Comparison of ENCODE assay signal across 8 mouse cellular contexts in the genomic region with DNA sequence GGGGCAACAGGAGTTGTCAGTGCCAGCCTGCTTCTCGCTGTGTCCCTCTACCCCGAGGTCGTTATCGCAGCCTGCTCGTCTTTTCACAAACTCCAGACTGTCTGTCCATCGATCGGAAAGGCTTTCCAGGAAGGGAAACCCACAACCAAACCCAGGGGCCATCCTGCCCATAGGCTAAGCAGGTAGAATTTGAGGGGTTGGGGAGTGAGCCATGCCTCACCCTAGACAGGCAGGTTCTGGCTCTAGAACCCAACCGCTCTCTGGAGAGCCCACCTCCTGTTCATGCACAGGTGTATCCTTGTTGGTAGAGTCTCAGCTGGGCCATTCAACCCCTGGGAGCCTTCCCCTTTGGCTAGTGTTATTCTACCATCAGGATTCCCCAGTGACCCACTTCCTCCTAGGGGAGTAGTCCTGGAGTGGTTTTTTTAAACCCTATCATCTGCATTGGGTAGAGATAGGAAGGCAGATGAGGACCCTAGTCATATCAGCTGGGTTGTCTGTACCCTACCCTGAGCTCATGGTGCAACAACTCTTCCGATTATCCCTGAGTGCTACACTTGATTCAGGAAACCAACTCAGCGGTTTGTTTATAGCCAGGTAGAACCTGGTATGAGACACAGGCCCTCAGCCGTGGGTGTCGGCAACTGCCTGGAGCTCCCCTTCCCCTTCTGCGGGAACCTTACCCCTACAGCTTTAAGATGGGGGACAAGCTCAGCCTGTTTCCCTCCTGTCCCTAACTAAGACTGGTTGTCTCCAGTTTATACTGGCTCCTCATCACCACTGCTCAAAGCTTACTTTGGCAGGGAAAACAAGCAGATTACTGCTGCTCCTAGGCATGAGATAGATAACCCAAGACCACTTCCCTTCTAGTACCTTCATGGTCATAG. TPM values are rescaled to one million over a fixed set of nuclear protein-coding genes. Genes with fewer than 3 reads are reported as not detected.
A peak's percentile ranks its signal among the peaks of the same experiment; 100 is the strongest.
DNase-seq lines count a peak whose midpoint lies in the region; ATAC-seq and TF ChIP-seq lines count a peak whose summit lies in the region.

No protein-coding gene starts in this region.

- H3K9me3 ChIP-seq in embryonic facial prominence, embryonic 14.5 days (ENCODE audit: control insufficient read depth, low read length) = no peaks in the 10 kb centered on the region
- no peaks in the 10 kb centered on the region for H3K9me3 ChIP-seq in hindbrain, embryonic 15.5 days
- no peaks in the 10 kb centered on the region for H3K9me3 ChIP-seq in midbrain, embryonic 16.5 days (replicated peaks; ENCODE audit: control insufficient read depth, low read length, poor library complexity, severe bottlenecking)

- WGBS in heart, adult 2 months = 32% methylated on average over 13 of the region's 13 CpGs
- 50% methylated on average over 13 of the region's 13 CpGs for WGBS in embryonic facial prominence, embryonic 14.5 days
- WGBS in hindbrain, embryonic 15.5 days = 60% methylated on average over 13 of the region's 13 CpGs
- WGBS in midbrain, embryonic 16.5 days = 62% methylated on average over 13 of the region's 13 CpGs

- peak overlapping the region; percentile 25; the same call in 1 of the 2 replicates for H3K9ac ChIP-seq in heart, adult 2 months (ENCODE audit: low read depth, low read length)
- H3K9ac ChIP-seq in embryonic facial prominence, embryonic 14.5 days (ENCODE audit: low read depth, low read length) = no peak overlapping the region; the same call in 1 of the 2 replicates
- H3K9ac ChIP-seq in hindbrain, embryonic 15.5 days = no peak overlapping the region
- no peak overlapping the region for H3K9ac ChIP-seq in midbrain, embryonic 16.5 days (ENCODE audit: low read depth, low read length)

- H3K4me3 ChIP-seq in heart, adult 2 months = no peak overlapping the region
- peak overlapping the region; percentile 40 for H3K4me3 ChIP-seq in embryonic facial prominence, embryonic 14.5 days (ENCODE audit: low read depth, low read length)
- peak overlapping the region; percentile 34 for H3K4me3 ChIP-seq in hindbrain, embryonic 15.5 days
- peak overlapping the region; percentile 45; the same call in 1 of the 2 replicates for H3K4me3 ChIP-seq in midbrain, embryonic 16.5 days (ENCODE audit: low read depth, low read length)

- H3K4me1 ChIP-seq in heart, adult 2 months (ENCODE audit: control insufficient read depth, insufficient read depth, low read length) = peaks cover 8% of the 10 kb centered on the region
- H3K4me1 ChIP-seq in embryonic facial prominence, embryonic 14.5 days (ENCODE audit: control insufficient read depth, insufficient read depth, low read length) = peaks cover 17% of the 10 kb centered on the region
- H3K4me1 ChIP-seq in hindbrain, embryonic 15.5 days (replicated peaks) = peaks cover 39% of the 10 kb centered on the region
- peaks cover 9% of the 10 kb centered on the region for H3K4me1 ChIP-seq in midbrain, embryonic 16.5 days (ENCODE audit: control insufficient read depth, insufficient read depth, low read length)

- peaks cover 2% of the 10 kb centered on the region for H3K36me3 ChIP-seq in heart, adult 2 months (ENCODE audit: control insufficient read depth, insufficient read depth, low read length)
- peaks cover 43% of the 10 kb centered on the region for H3K36me3 ChIP-seq in embryonic facial prominence, embryonic 14.5 days (ENCODE audit: control insufficient read depth, insufficient read depth, low read length)
- no peaks in the 10 kb centered on the region for H3K36me3 ChIP-seq in hindbrain, embryonic 15.5 days
- H3K36me3 ChIP-seq in midbrain, embryonic 16.5 days (ENCODE audit: control insufficient read depth, insufficient read depth, low read length) = no peaks in the 10 kb centered on the region

- no peaks in the 10 kb centered on the region for H3K27me3 ChIP-seq in heart, adult 2 months (ENCODE audit: control insufficient read depth, insufficient read depth, low read length)
- peaks cover 12% of the 10 kb centered on the region; the same call in 1 of the 2 replicates for H3K27me3 ChIP-seq in embryonic facial prominence, embryonic 14.5 days (replicated peaks; ENCODE audit: control insufficient read depth, insufficient read depth, low read length)
- H3K27me3 ChIP-seq in hindbrain, embryonic 15.5 days = 0 out of 2 replicates have a peak, but pooled peaks cover 10% of the 10 kb centered on the region
- peaks cover 10% of the 10 kb centered on the region for H3K27me3 ChIP-seq in midbrain, embryonic 16.5 days (ENCODE audit: control insufficient read depth, insufficient read depth, low read depth, low read length)

- H3K79me2 ChIP-seq in heart, adult 2 months (replicated peaks; ENCODE audit: control insufficient read depth, insufficient read depth, low read length) = no peaks in the 10 kb centered on the region

- TF ChIP-seq EP300 in heart, adult 2 months (IDR thresholded peaks at IDR 0.05; ENCODE audit: insufficient read depth, low read depth, low read length) = 0 out of 2 replicates have a peak, but pooled peaks have one; percentile 15

- H3K4me2 ChIP-seq in embryonic facial prominence, embryonic 14.5 days (ENCODE audit: low read depth, low read length) = peak overlapping the region; percentile 84
- peak overlapping the region; percentile 60 for H3K4me2 ChIP-seq in hindbrain, embryonic 15.5 days
- peak overlapping the region; percentile 86 for H3K4me2 ChIP-seq in midbrain, embryonic 16.5 days (ENCODE audit: low read length)

- DNase-seq in heart, adult 2 months = peak in 1 of 2 experiments; percentile 42
- no peak for DNase-seq in heart, postnatal 25 days (ENCODE audit: low spot score)
- DNase-seq in embryonic facial prominence, embryonic 14.5 days (ENCODE audit: low spot score) = no peak
- no peak for DNase-seq in adrenal gland, postnatal 14 days
- no peak for DNase-seq in frontal cortex, postnatal 36 days (ENCODE audit: low spot score in 2 of 2)

- ATAC-seq in embryonic facial prominence, embryonic 14.5 days (ENCODE audit: low read depth) = peak; percentile 9; the same call in 1 of the 2 replicates
- no peak for ATAC-seq in hindbrain, embryonic 15.5 days (ENCODE audit: low FRiP score, low read depth)
- ATAC-seq in midbrain, embryonic 16.5 days = no peak
- no peak for ATAC-seq in frontal cortex, adult (ENCODE audit: low TSS enrichment)

- no peak for TF ChIP-seq CTCF in heart, adult 2 months (IDR thresholded peaks at IDR 0.05)

- H3K27ac ChIP-seq in heart, adult 2 months = no peak overlapping the region; the same call in 1 of the 2 replicates
- H3K27ac ChIP-seq in embryonic facial prominence, embryonic 14.5 days (replicated peaks; ENCODE audit: low read depth, low read length) = no peak overlapping the region
- no peak overlapping the region for H3K27ac ChIP-seq in hindbrain, embryonic 15.5 days (replicated peaks)
- no peak overlapping the region for H3K27ac ChIP-seq in midbrain, embryonic 16.5 days (ENCODE audit: low read length)

- peak; percentile 8; the same call in 1 of the 2 replicates for TF ChIP-seq POLR2A in heart, adult 2 months (IDR thresholded peaks at IDR 0.05; ENCODE audit: insufficient read depth, low read depth, low read length)

- intact Hi-C loops in heart, adult 2 months (cut with DNase I) = loop anchor here (5.0 to 10.0 kb wide), 2 partner anchors 129 to 173 kb away; a partner anchor contains a TSS
- intact Hi-C loops in heart, postnatal 25 days (cut with DNase I) = no loop called here

RNA-seq across cellular contexts. Expression of a gene that starts 3.6 kb away (rescaled TPM):
- total RNA-seq in heart, adult 2 months (2021) = 10 to 100 TPM; 41.7 to 42.8 TPM
- 67.8 and 78.3 TPM in 2 replicates for polyA plus RNA-seq in heart, adult 2 months (2012; rRNA removed)
- total RNA-seq in heart, postnatal 25 days (2021) = 10 to 100 TPM; 40.6 to 44.9 TPM
- polyA plus RNA-seq in embryonic facial prominence, embryonic 14.5 days (2014; fragmentation: Nextera tagmentation; extraction: Ambion mirVana) = 204 and 215 TPM in 2 replicates
- 136 and 139 TPM in 2 replicates for polyA plus RNA-seq in hindbrain, embryonic 15.5 days (2015; fragmentation: Nextera tagmentation; extraction: Ambion mirVana)
- polyA plus RNA-seq in midbrain, embryonic 16.5 days (2015; fragmentation: Nextera tagmentation; extraction: Ambion mirVana) = 87.5 and 129 TPM in 2 replicates
- total RNA-seq in adrenal gland, postnatal 14 days (2021) = 33.6 and 33.8 TPM in 2 replicates

RNA-seq across cellular contexts. Expression of a gene that starts 13.5 kb away (rescaled TPM):
- total RNA-seq in heart, adult 2 months (2021) = 10 to 100 TPM; 23.4 to 23.6 TPM
- polyA plus RNA-seq in heart, adult 2 months (2012; rRNA removed) = 20.1 and 22.2 TPM in 2 replicates
- total RNA-seq in heart, postnatal 25 days (2021) = 10 to 100 TPM; 29.4 to 30.6 TPM
- polyA plus RNA-seq in embryonic facial prominence, embryonic 14.5 days (2014; fragmentation: Nextera tagmentation; extraction: Ambion mirVana) = 0.81 and 1.0 TPM in 2 replicates
- 9.3 and 9.8 TPM in 2 replicates for polyA plus RNA-seq in hindbrain, embryonic 15.5 days (2015; fragmentation: Nextera tagmentation; extraction: Ambion mirVana)
- 8.3 and 10.3 TPM in 2 replicates for polyA plus RNA-seq in midbrain, embryonic 16.5 days (2015; fragmentation: Nextera tagmentation; extraction: Ambion mirVana)
- total RNA-seq in adrenal gland, postnatal 14 days (2021) = 0.75 and 0.82 TPM in 2 replicates

RNA-seq across cellular contexts. Expression of a gene that starts 22.3 kb away (rescaled TPM):
- 100 to 1,000 TPM; 137 to 154 TPM for total RNA-seq in heart, adult 2 months (2021)
- 159 and 167 TPM in 2 replicates for polyA plus RNA-seq in heart, adult 2 months (2012; rRNA removed)
- 100 to 1,000 TPM; 170 to 174 TPM for total RNA-seq in heart, postnatal 25 days (2021)
- polyA plus RNA-seq in embryonic facial prominence, embryonic 14.5 days (2014; fragmentation: Nextera tagmentation; extraction: Ambion mirVana) = 100 and 116 TPM in 2 replicates
- 18.5 and 19.5 TPM in 2 replicates for polyA plus RNA-seq in hindbrain, embryonic 15.5 days (2015; fragmentation: Nextera tagmentation; extraction: Ambion mirVana)
- polyA plus RNA-seq in midbrain, embryonic 16.5 days (2015; fragmentation: Nextera tagmentation; extraction: Ambion mirVana) = 14.2 and 14.7 TPM in 2 replicates
- 56.2 and 69.1 TPM in 2 replicates for total RNA-seq in adrenal gland, postnatal 14 days (2021)

RNA-seq across cellular contexts. Expression of a gene that starts 30.0 kb away (rescaled TPM):
- total RNA-seq in heart, adult 2 months (2021) = under 1 TPM in 1 of 2 experiments, not detected in 1; 0.09 TPM
- 0.23 and 0.25 TPM in 2 replicates for polyA plus RNA-seq in heart, adult 2 months (2012; rRNA removed)
- total RNA-seq in heart, postnatal 25 days (2021) = not detected
- polyA plus RNA-seq in embryonic facial prominence, embryonic 14.5 days (2014; fragmentation: Nextera tagmentation; extraction: Ambion mirVana) = 0.36 and 0.41 TPM in 2 replicates
- polyA plus RNA-seq in hindbrain, embryonic 15.5 days (2015; fragmentation: Nextera tagmentation; extraction: Ambion mirVana) = 1.6 and 2.0 TPM in 2 replicates
- polyA plus RNA-seq in midbrain, embryonic 16.5 days (2015; fragmentation: Nextera tagmentation; extraction: Ambion mirVana) = 1.7 and 3.9 TPM in 2 replicates
- 0.15 and 0.19 TPM in 2 replicates for total RNA-seq in adrenal gland, postnatal 14 days (2021)
